Mouse (Mus musculus) bone marrow macrophage, adult 2 months (primary cell): ENCODE measurements around the gene Rab11fip5.

Source experiments
- CTCF ChIP-seq: IDR thresholded peaks from 2 replicates; pipeline ENCODE4 v1.5.1; 2012; ENCODE audit warnings: low read depth, mild to moderate bottlenecking, low read length, moderate library complexity
- POLR2A ChIP-seq: IDR thresholded peaks from 2 replicates; pipeline ENCODE4 v1.6.1; 2012; ENCODE audit warnings: mild to moderate bottlenecking, low read depth, low read length, borderline replicate concordance

DNA sequence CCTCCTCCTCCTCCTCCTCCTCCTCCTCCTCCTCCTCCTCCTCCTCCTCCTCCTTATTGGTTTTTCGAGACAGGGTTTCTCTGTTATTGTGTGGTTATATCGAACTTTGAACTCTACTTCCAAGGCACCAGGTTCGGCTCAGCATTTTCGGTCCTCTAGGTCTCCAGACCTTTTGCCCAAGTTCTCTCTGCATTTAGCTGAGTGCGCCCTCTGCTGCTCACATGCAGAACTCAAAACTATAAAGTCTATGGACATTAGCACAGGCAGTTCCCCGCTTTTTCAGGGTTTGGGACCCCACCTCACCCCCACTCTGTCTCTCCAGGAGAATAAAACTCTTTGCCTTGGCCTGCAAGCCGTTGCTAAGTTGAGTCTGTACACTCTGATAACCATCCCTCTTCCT is 17.4 kb upstream of the Rab11fip5 start:
- TF ChIP-seq POLR2A, result no peak
- TF ChIP-seq CTCF, result peak; percentile 47; the same call in 1 of the 2 replicates
